Mouse (Mus musculus) ES-Bruce4 (cell line): ENCODE results near the gene Six5.

ENCODE experiments used
- CTCF ChIP-seq: IDR thresholded peaks from one replicate; pipeline ENCODE4 v1.8.1; 2011; ENCODE audit warnings: low read depth, low read length
- POLR2A ChIP-seq: IDR thresholded peaks from one replicate; pipeline ENCODE4 v1.8.1; 2011; ENCODE audit warnings: low read length; ENCODE audit not compliant: insufficient read depth

GRCm38 (mm10) chr7:19121686-19122085 lies 27.3 kb downstream of the Six5 start:
- TF ChIP-seq POLR2A (no peak), CTCF (no peak)
